10 mouse cellular contexts compared by ENCODE assay signal in the genomic region with DNA sequence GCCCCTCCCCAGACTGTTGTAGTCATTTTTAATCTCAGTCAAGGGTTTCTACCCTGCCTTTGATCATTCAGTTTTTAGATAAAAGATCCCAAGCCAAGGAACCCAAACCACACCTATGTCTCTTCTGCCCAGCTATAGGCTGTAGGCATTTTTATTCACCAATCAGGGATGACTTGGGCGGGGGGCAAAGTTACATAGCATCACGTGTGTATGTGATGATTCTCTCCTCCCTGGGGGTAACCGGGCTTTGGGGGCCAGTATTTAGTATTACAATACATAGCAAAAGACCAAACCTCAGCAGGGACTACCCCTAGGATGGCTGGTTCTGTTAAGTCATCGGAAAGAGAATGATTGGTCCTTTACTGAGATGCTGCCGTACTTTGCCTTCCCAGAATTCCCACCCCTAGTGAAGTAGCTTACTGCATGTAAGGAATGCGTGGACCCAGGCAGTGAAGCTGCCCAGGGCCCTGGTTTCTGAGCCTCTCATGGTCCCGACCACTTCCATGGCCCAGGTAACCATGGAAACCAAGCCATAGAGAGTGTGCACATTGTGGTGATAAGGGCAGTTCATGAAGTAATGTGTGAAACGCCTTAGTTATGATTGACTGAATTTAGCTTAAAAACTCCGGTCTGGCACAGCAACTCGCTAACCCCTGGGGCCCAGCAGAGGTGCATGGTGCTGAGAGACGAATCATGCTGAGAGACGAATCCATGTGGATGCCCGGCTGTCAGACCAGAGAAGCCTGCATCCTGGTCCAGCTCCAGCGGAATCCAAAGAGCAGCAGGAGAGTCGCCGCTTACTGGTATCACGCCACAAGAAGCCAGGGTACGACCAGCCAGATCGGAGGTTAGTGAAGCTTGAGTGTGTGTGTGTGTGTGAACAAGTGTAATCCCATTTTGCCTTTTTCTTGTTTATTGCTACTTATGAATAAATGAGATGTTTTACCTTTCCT. TPM values are rescaled to one million over a fixed set of nuclear protein-coding genes. Genes with fewer than 3 reads are reported as not detected.
DNase-seq lines count a peak whose midpoint lies in the region; ATAC-seq lines count a peak whose summit lies in the region.
"Had no signal": no experiment of that assay in that cellular context is flagged by ENCODE, and none has a peak within 500 bp of the region (broad histone marks: within the 10 kb centered on the region; RNA-seq: fewer than 3 reads in every experiment).

No protein-coding gene starts in this region.

- 0 out of 2 replicates have a peak, but pooled peaks have one; percentile 39 for ATAC-seq in hindbrain, embryonic 13.5 days (ENCODE audit: low FRiP score)
- ATAC-seq in hindbrain, embryonic 11.5 days (ENCODE audit: low FRiP score): no peak
- ATAC-seq in hindbrain, embryonic 16.5 days: peak; percentile 90

- no peak overlapping the region for H3K4me3 ChIP-seq in hindbrain, embryonic 13.5 days
- no peak overlapping the region for H3K4me3 ChIP-seq in hindbrain, embryonic 11.5 days (ENCODE audit: low read depth, low read length)
- H3K4me3 ChIP-seq in hindbrain, embryonic 16.5 days (ENCODE audit: low read length): no peak overlapping the region

- H3K27me3 ChIP-seq in hindbrain, embryonic 13.5 days: no peaks in the 10 kb centered on the region
- H3K27me3 ChIP-seq in hindbrain, embryonic 11.5 days (ENCODE audit: control insufficient read depth, insufficient read depth, low read length): no peaks in the 10 kb centered on the region
- H3K27me3 ChIP-seq in hindbrain, embryonic 16.5 days (replicated peaks; ENCODE audit: control insufficient read depth, insufficient read depth, low read length): no peaks in the 10 kb centered on the region

- H3K4me2 ChIP-seq in hindbrain, embryonic 13.5 days: no peak overlapping the region
- no peak overlapping the region for H3K4me2 ChIP-seq in hindbrain, embryonic 11.5 days (replicated peaks; ENCODE audit: low read depth, low read length)
- peak overlapping the region; percentile 2; the same call in 1 of the 2 replicates for H3K4me2 ChIP-seq in hindbrain, embryonic 16.5 days (ENCODE audit: low read length)

- WGBS in hindbrain, embryonic 13.5 days: 65% methylated on average over 19 of the region's 19 CpGs
- WGBS in hindbrain, embryonic 11.5 days: 69% methylated on average over 19 of the region's 19 CpGs
- WGBS in hindbrain, embryonic 16.5 days: 54% methylated on average over 19 of the region's 19 CpGs

- peaks cover 7% of the 10 kb centered on the region for H3K4me1 ChIP-seq in hindbrain, embryonic 13.5 days (replicated peaks)
- H3K4me1 ChIP-seq in hindbrain, embryonic 11.5 days (replicated peaks; ENCODE audit: control insufficient read depth, insufficient read depth, low read length): no peaks in the 10 kb centered on the region
- peaks cover 6% of the 10 kb centered on the region; the same call in 1 of the 2 replicates for H3K4me1 ChIP-seq in hindbrain, embryonic 16.5 days (ENCODE audit: control insufficient read depth, insufficient read depth, low read depth, low read length)

- H3K27ac ChIP-seq in hindbrain, embryonic 13.5 days: no peak overlapping the region
- H3K27ac ChIP-seq in hindbrain, embryonic 11.5 days (ENCODE audit: low read depth, low read length): no peak overlapping the region
- no peak overlapping the region for H3K27ac ChIP-seq in hindbrain, embryonic 16.5 days (ENCODE audit: low read depth, low read length)

- DNase-seq in cerebellum, postnatal 25 days: peak; percentile 36 to 66
- DNase-seq in cerebellum, adult 9-11 months: no peak
- DNase-seq in hindbrain, embryonic 11.5 days (ENCODE audit: low spot score): no peak
- peak; percentile 36 to 56 for DNase-seq in adrenal gland, postnatal 36 days
- DNase-seq in layer of hippocampus, postnatal 14 days (ENCODE audit: low spot score in 2 of 2): no peak
- DNase-seq in left cerebral cortex, adult 11 months (ENCODE audit: low spot score): no peak
- DNase-seq: lung, postnatal 10 days; thymus, adult 2 months had no signal

- H3K9ac ChIP-seq in hindbrain, embryonic 13.5 days: no peak overlapping the region
- H3K9ac ChIP-seq in hindbrain, embryonic 11.5 days (ENCODE audit: low read depth, low read length): no peak overlapping the region
- H3K9ac ChIP-seq in hindbrain, embryonic 16.5 days (ENCODE audit: low read depth, low read length): no peak overlapping the region

- H3K9me3 ChIP-seq in hindbrain, embryonic 13.5 days: no peaks in the 10 kb centered on the region
- no peaks in the 10 kb centered on the region for H3K9me3 ChIP-seq in hindbrain, embryonic 11.5 days (ENCODE audit: control insufficient read depth, low read length)
- no peaks in the 10 kb centered on the region for H3K9me3 ChIP-seq in hindbrain, embryonic 16.5 days (ENCODE audit: control insufficient read depth, low read length)

- H3K36me3 ChIP-seq in hindbrain, embryonic 13.5 days: no peaks in the 10 kb centered on the region
- no peaks in the 10 kb centered on the region for H3K36me3 ChIP-seq in hindbrain, embryonic 11.5 days (ENCODE audit: control insufficient read depth, insufficient read depth, low read length)
- no peaks in the 10 kb centered on the region for H3K36me3 ChIP-seq in hindbrain, embryonic 16.5 days (ENCODE audit: control insufficient read depth, insufficient read depth, low read length)

RNA-seq across cellular contexts. Expression of a gene that starts 34.8 kb away (rescaled TPM):
- polyA plus RNA-seq in hindbrain, embryonic 13.5 days (2015; fragmentation: Nextera tagmentation; extraction: Ambion mirVana): 80.0 and 81.9 TPM in 2 replicates
- polyA plus RNA-seq in hindbrain, embryonic 11.5 days (2014; fragmentation: Nextera tagmentation; extraction: Ambion mirVana): 123 and 132 TPM in 2 replicates
- total RNA-seq in adrenal gland, postnatal 36 days (2021): 100 to 1,000 TPM; 138 to 155 TPM
- 55.8 and 59.4 TPM in 2 replicates for polyA plus RNA-seq in hindbrain, embryonic 16.5 days (2015; fragmentation: Nextera tagmentation; extraction: Ambion mirVana)
- total RNA-seq in layer of hippocampus, postnatal 14 days (2021): 10 to 100 TPM in 1 of 2 experiments, 1 to 10 TPM in 1; 8.8 to 10.3 TPM

RNA-seq across cellular contexts. Expression of a gene that starts 58.5 kb away (rescaled TPM):
- not detected in 2 replicates for polyA plus RNA-seq in hindbrain, embryonic 13.5 days (2015; fragmentation: Nextera tagmentation; extraction: Ambion mirVana)
- 0.13 and 0.17 TPM in 2 replicates for polyA plus RNA-seq in hindbrain, embryonic 11.5 days (2014; fragmentation: Nextera tagmentation; extraction: Ambion mirVana)
- total RNA-seq in adrenal gland, postnatal 36 days (2021): under 1 TPM; 0.10 to 0.20 TPM
- 0.08 and 0.09 TPM in 2 replicates for polyA plus RNA-seq in hindbrain, embryonic 16.5 days (2015; fragmentation: Nextera tagmentation; extraction: Ambion mirVana)
- total RNA-seq in layer of hippocampus, postnatal 14 days (2021): under 1 TPM; 0.19 to 0.35 TPM

Comparison
In these comparisons a context has a peak if more than half of its experiments do, and no peak if none do; other contexts are left out.
1. DNase-seq: peak in cerebellum, postnatal 25 days (2 of 2) and adrenal gland, postnatal 36 days (2 of 2); none in cerebellum, adult 9-11 months (single experiment), hindbrain, embryonic 11.5 days (single experiment), layer of hippocampus, postnatal 14 days (0 of 2) and left cerebral cortex, adult 11 months (single experiment).